Mouse (Mus musculus) hindlimb bud, embryonic 11.5 days (tissue): ENCODE data around the gene Sesn1.
"Not testable (repeated sequence)": the region's sequence is repeated elsewhere in the genome, so short reads cannot be mapped to it uniquely, and the experiment has no call there.

Experiments
- DNase-seq: peaks from one replicate; pipeline ENCODE4 v3.0.0-alpha.2; 2012; ENCODE audit warnings: low read depth, low spot score; ENCODE audit errors: extremely low spot score

Sesn1 gene

DNA sequence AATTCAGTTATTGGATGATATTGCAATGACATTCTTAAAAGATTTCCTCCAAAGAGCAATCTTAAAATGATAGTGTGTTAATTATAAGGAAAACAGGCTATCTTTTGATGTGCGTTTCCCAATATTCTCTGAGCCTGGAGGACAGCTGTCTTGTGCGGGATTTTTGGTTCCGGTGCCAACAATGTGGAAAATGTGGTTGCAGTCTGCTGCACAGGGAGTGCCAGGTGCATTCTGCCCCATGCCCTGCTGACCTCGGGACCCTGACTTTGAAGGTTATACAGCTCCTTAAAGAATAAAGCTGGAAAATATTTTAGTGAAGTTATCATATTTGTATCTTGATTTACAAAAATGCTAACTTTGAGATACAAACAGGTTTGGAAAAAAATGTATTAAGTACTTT, 98.2 kb downstream of the Sesn1 start:
- no peak for DNase-seq

- DNase-seq: no peak
These were observed 99.2 kb downstream of the Sesn1 start for GRCm38 (mm10) chr10:41908899-41909298.

DNA sequence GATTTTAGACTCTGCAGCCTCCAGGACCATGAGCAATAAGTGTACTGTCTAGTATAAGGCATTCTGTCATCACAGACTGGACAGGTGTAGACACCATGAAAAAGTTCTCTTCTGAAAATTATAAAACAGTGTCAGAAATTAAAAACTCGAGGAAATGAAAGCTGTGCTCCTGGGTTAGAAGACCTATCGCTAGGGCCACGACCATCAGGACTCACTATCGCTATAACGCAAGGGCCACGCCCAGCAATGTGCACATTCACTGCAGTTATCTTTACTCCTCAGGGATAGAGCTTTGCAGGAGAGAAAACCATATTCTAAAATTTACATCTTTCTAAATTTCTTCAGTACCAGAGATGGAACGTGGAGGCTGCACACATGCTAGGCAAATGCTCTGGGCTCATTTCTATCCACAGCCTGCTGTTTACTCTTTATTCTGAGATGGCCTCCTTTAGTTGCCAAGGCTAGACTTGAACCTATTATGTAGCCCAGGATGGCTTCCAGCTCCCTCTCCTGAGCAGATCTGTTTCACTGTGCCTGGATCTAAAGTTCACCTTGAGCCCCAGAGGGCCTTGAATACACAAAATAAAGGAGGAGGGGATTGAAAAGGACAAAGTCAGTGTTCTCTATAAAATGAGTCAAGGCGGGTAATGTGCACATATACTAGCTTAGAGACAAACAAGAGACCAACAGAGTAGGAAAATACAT, 102.7 kb downstream of the Sesn1 start:
- no peak for DNase-seq

DNA sequence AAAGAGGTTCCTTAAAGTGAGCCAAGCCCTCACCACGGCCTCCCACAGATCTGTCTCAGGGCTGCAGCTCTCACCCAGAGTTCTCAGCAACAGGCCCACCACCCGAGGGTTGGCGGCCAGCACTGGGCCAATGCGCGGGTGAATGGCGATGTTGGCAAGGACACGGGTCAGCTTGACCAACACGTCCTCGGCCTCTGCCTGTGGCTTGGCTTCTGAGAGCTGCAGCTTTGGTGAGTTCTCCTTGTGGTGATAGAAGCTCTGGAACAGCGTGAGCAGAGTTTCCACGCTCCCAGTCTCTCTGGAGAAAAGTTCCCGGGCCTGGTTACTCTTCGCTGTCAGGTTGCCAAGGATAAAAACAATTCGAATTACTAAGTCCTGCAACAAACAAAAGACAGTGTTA, 117.0 kb downstream of the Sesn1 start:
- DNase-seq: no peak

DNA sequence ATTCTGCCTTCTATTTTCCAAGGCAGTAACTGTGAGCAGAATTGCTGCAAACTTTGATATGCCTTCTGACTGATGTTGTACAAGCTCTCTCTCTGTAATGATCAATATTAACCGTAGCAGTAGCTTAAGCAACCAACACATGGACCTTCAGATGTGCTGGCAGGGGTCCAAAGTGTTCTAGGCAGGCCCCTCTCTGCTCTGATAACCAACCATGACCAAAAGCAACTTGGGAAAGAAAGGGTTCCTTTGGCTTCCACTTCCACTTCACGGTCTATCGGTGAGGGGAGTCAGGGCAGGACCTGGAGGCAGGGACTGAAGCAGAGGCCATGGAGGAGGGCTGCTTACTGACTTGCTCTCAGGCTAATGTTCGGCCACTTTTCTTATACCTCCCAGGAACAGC, 121.2 kb downstream of the Sesn1 start:
- no peak for DNase-seq

GRCm38 (mm10) chr10:41931962-41932361, 122.2 kb downstream of the Sesn1 start:
- DNase-seq: no peak

DNA sequence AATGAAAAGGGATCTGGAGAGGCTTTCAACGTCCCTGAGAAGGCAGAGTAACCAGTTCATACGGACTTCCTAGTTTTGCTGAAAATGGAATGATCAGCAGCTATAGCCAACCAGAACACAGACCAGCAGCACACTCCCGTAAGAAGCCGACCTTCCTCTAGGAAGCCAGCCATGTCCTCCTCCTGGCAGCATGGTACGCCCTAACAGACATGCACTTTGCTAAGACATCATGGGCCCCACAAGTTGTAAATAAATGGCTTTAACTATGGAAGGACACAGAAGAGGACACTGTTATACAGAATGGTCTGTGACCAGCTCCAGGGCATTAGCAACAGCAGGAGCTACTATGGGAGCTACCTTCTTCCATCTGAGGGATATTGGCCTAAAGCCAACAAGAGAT, 123.2 kb downstream of the Sesn1 start:
- DNase-seq: no peak

DNA sequence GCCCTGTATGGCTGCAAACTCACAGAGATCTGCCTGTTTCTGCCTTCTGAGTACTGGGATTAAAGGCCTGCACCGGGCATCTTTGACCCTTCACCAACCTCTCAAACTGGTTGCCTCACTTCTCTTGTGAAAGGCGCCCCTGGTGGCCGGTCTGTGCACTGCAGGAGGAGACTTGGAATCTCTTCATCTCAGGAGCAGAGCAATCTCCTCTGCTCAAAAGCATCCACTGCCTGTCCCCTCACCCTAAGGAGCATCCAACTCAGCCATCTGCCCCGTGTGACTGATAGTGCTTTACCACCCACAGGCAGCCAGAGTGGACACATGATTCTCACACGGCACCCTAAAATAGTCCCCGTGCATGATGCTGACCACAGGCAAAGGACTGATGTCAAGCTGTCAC, 123.8 kb downstream of the Sesn1 start:
- DNase-seq: no peak

GRCm38 (mm10) chr10:41934633-41935475, 125.1 kb downstream of the Sesn1 start:
- DNase-seq: no peak

DNA sequence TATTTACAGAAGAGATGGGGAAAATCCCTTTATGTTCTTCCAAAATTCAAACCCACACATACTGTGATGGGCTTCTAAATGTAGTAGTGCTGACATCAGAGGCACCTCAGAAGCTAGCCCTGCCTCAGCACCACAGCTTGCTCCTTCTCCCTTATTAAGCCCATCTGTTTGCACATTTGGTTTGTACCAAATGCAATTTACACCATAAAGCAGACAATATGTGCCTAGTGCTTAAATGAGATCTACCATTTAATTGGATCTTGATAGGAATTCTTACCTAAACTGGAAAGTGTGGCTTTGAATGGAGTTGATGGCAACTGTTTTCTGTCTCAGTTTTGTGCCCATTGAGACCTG, 125.7 kb downstream of the Sesn1 start:
- no peak for DNase-seq

- no peak for DNase-seq
These were observed 126.4 kb downstream of the Sesn1 start for GRCm38 (mm10) chr10:41936100-41936499.

DNA sequence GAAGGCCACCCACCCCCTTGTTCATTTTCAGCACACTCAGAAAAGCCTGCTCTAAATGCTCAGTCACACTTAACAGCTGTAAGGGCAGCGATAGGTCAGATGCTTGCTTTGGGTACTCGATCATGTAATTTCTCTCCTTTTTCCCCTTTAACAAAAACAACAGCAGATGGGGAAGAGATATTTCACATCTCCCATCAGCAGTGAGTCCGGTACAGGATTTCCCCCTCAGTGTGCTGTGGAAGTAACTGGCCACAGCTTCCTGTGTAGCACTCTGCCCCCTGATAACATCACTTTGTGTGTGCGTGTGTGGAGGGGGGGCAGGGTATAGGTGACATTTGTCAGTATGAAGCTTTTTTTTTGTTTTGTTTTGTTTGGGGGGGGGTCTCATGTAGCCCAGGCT, 127.4 kb downstream of the Sesn1 start:
- DNase-seq: no peak

- DNase-seq: no peak
These were observed 129.4 kb downstream of the Sesn1 start for GRCm38 (mm10) chr10:41939090-41939489.

DNA sequence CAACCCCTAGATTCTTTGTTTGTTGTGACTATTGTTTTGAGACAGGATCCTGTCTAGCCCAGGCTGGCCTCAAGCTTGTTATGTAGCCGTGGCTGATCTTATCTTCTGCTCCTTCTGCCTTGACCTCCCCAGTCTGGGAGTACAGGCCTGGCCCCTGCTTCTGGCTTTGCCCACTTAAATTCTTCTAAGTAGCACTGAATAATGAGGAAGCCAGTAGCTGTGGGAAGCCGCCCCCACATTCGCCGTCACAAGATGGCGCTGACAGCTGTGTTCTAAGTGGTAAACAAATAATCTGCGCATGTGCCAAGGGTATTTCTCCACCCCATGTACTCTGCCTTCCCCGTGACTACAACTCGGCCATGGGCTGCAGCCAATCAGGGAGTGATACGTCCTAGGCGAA, 142.6 kb downstream of the Sesn1 start:
- DNase-seq: not testable (repeated sequence)

DNA sequence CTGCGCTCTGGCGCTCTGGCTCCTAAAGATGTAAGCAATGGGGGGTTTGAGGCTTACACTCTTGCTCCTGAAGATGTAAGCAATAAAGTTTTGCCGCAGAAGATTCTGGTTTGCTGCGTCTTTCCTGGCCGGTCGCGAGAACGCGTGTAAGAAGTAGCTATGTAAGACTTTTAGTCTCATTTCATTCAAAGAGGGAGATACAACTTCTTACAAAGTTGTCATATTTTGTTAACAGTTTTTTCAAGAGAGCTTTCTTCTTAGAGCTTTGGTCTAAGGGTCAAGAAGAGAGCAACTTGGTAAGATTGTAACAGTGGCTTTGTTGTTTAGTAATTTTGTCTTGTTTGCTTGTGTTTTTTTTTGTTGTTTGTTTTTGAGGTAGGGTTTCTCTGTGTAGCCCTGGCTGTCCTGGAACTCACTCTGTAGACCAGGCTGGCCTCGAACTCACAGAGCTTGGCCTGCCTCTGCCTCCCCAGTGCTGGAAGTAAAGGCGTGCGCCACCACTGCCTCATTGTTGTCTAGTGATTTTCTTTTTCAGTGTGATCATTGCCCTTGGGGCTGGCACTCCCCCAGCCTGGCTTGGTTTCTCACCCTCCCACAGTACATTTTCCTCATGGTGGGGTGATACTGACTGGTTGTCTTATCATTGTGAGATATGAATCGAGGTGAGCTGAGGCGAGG, 143.3 kb downstream of the Sesn1 start:
- no peak for DNase-seq

DNA sequence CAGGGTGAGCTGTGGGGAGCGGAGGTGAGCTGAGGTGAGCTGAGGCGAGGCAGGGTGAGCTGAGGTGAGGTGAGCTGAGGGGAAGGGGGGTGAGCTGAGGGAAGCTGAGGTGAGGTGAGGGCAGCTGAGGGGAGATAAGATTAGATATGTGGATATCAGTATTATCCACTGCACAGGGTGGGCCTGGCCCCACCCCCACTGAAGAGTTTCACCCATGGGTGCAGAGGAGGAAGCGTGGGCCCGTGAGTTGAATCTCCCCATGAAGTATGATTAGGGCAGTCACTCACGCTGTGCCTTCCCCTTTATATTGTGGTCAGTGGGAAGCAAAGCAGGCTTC, 143.8 kb downstream of the Sesn1 start:
- no peak for DNase-seq

GRCm38 (mm10) chr10:41957421-41958225, 147.9 kb downstream of the Sesn1 start:
- no peak for DNase-seq
